Mouse (Mus musculus): ENCODE measurements around the gene Paqr6. TPM values are rescaled to one million over a fixed set of nuclear protein-coding genes. Genes with fewer than 3 reads are reported as not detected.
"Not testable (repeated sequence)": the region's sequence is repeated elsewhere in the genome, so short reads cannot be mapped to it uniquely, and the experiment has no call there.

Paqr6 gene
- polyA plus RNA-seq, 2 experiments: 13.9 to 17.2 TPM

DNA sequence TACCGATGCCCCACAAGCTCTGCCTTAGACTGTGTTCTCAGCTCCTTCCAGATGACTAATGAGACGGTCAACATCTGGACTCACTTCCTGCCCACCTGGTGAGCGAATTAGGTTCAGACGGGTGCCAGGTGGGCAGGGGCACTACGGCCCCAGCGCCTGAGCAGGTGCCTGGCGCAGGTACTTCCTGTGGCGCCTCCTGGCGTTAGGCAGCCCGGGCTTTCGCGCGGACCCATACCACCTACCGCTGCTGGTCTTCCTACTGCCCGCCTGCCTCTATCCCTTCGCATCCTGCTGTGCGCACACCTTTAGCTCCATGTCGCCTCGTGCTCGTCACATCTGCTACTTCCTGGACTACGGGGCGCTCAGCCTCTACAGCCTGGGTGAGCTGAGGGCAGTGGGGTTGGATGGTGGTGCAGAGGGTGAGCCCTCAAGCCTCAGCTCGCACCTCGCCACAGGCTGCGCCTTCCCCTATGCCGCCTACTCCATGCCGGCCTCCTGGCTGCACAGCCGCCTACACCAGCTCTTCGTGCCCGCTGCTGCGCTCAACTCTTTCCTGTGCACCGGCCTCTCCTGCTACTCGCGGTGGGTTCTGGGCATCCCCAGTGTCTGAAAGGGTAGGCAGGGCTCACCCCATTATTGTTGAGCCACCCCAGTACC lies 1.4 kb downstream of the Paqr6 start:
- no peak for DNase-seq (ENCODE audit: low spot score)
- 37% methylated on average over 33 of the region's 34 CpGs for WGBS
- H3K27ac ChIP-seq (replicated peaks; ENCODE audit: low read depth, low read length): no peak overlapping the region
- H3K4me3 ChIP-seq (replicated peaks; ENCODE audit: low read length): no peak overlapping the region
- peaks cover 16% of the 10 kb centered on the region for H3K27me3 ChIP-seq (ENCODE audit: control insufficient read depth, insufficient read depth, low read length)
- peaks cover 15% of the 10 kb centered on the region for H3K36me3 ChIP-seq (ENCODE audit: control insufficient read depth, insufficient read depth, low read length)
- ATAC-seq (ENCODE audit: low FRiP score, low read depth): no peak
- no peak overlapping the region for H3K4me2 ChIP-seq (replicated peaks; ENCODE audit: low read depth, low read length, severe bottlenecking)
- peaks cover 8% of the 10 kb centered on the region; the same call in 1 of the 2 replicates for H3K9me3 ChIP-seq (ENCODE audit: control insufficient read depth, low read length)
- H3K4me1 ChIP-seq (ENCODE audit: control insufficient read depth, insufficient read depth, low read length): 0 out of 2 replicates have a peak, but pooled peaks cover 5% of the 10 kb centered on the region
- H3K9ac ChIP-seq (ENCODE audit: low read depth, low read length, severe bottlenecking): no peak overlapping the region
- no peak for TF ChIP-seq POLR2A (IDR thresholded peaks at IDR 0.05; ENCODE audit: borderline replicate concordance, extremely low read depth, insufficient read depth, insufficient read length)

DNA sequence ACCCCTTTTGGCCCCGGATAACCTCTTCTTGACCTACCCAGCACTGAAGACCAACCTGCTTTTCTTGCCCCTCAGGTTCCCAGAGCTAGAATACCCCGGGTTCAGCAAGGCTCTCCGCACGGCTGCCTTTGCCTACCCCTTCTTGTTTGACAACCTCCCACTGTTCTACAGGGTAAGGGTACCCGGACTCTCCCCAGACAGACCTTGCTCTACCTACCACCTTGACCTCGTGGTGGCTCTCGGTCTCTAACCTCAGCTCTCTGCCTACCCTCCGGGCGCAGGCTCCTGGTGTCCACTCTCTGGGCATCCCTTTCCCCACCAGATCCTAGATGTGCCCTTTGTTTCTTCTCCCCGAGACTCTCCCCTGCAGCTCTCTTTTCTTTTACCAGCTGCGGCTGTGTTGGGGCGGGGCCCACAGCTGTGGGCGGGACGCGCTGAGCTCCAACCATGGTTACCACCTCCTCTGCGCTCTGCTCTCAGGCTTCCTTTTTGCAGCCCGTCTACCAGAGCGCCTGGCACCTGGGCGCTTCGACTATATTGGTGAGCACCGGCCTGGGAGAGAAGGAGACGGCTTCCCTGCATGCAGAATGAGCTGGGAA lies 2.5 kb downstream of the Paqr6 start:
- DNase-seq (ENCODE audit: low spot score); H3K9me3 ChIP-seq (ENCODE audit: control insufficient read depth, low read length); H3K27ac ChIP-seq (replicated peaks; ENCODE audit: low read depth, low read length); H3K4me1 ChIP-seq (ENCODE audit: control insufficient read depth, insufficient read depth, low read length); H3K36me3 ChIP-seq (ENCODE audit: control insufficient read depth, insufficient read depth, low read length); H3K9ac ChIP-seq (ENCODE audit: low read depth, low read length, severe bottlenecking): not testable (repeated sequence)
- H3K4me2 ChIP-seq (replicated peaks; ENCODE audit: low read depth, low read length, severe bottlenecking): peak overlapping the region; percentile 37
- ATAC-seq (ENCODE audit: low FRiP score, low read depth): peak; percentile 81
- H3K4me3 ChIP-seq (replicated peaks; ENCODE audit: low read length): 0 out of 2 replicates have a peak overlapping the region, but pooled peaks have one; percentile 11
- H3K27me3 ChIP-seq (ENCODE audit: control insufficient read depth, insufficient read depth, low read length): peaks cover 16% of the 10 kb centered on the region
- 3% methylated on average over 15 of the region's 22 CpGs for WGBS

DNA sequence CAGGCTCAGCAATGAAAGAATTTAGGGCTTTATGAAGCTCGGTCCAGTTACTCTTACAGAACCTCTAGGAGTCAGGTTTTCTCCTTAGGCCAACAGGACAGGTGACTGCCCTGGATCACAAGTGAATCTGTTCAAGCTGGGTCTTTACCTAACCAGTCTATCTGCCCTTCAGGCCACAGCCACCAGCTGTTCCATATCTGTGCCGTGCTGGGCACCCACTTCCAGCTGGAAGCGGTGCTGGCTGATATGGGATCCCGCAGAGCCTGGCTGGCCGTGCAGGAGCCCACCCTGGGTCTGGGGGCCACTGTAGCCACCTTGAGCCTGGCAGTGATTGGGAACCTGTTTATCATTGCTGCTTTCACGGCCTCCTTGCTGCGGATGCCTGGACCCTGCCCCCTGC lies 3.1 kb downstream of the Paqr6 start:
- peaks cover 16% of the 10 kb centered on the region for H3K27me3 ChIP-seq (ENCODE audit: control insufficient read depth, insufficient read depth, low read length)
- 43% methylated on average over 3 of the region's 7 CpGs for WGBS
- not testable (repeated sequence) for H3K9ac ChIP-seq (ENCODE audit: low read depth, low read length, severe bottlenecking); H3K9me3 ChIP-seq (ENCODE audit: control insufficient read depth, low read length); H3K4me1 ChIP-seq (ENCODE audit: control insufficient read depth, insufficient read depth, low read length); H3K27ac ChIP-seq (replicated peaks; ENCODE audit: low read depth, low read length); H3K4me2 ChIP-seq (replicated peaks; ENCODE audit: low read depth, low read length, severe bottlenecking); H3K4me3 ChIP-seq (replicated peaks; ENCODE audit: low read length); H3K36me3 ChIP-seq (ENCODE audit: control insufficient read depth, insufficient read depth, low read length); DNase-seq (ENCODE audit: low spot score)
- ATAC-seq (ENCODE audit: low FRiP score, low read depth): 0 out of 2 replicates have a peak, but pooled peaks have one; percentile 2

DNA sequence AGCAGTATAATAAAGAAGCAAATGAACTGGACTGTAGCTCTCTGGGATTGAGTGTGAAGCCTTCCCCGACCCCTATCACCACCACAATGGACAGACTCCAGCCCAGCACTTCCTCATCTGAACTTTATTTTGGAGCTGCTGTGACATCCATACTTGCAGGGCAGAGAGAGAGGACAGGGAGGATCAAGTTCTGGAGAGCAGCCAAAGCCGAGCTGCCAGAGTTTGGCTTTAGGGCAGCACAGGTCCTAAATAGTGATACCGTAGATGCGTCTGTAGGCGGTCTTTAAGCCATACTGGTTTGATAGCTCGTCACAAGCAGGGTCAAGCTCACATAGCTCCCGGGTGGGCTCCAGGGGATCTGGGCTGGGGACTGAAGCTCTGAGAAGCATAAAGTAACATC lies 4.1 kb downstream of the Paqr6 start:
- H3K9me3 ChIP-seq (ENCODE audit: control insufficient read depth, low read length); H3K4me3 ChIP-seq (replicated peaks; ENCODE audit: low read length); DNase-seq (ENCODE audit: low spot score); H3K4me1 ChIP-seq (ENCODE audit: control insufficient read depth, insufficient read depth, low read length); ATAC-seq (ENCODE audit: low FRiP score, low read depth); H3K27ac ChIP-seq (replicated peaks; ENCODE audit: low read depth, low read length); H3K4me2 ChIP-seq (replicated peaks; ENCODE audit: low read depth, low read length, severe bottlenecking); H3K9ac ChIP-seq (ENCODE audit: low read depth, low read length, severe bottlenecking); H3K36me3 ChIP-seq (ENCODE audit: control insufficient read depth, insufficient read depth, low read length): not testable (repeated sequence)
- H3K27me3 ChIP-seq (ENCODE audit: control insufficient read depth, insufficient read depth, low read length): peaks cover 16% of the 10 kb centered on the region
- 79% methylated on average over 6 of the region's 7 CpGs for WGBS

DNA sequence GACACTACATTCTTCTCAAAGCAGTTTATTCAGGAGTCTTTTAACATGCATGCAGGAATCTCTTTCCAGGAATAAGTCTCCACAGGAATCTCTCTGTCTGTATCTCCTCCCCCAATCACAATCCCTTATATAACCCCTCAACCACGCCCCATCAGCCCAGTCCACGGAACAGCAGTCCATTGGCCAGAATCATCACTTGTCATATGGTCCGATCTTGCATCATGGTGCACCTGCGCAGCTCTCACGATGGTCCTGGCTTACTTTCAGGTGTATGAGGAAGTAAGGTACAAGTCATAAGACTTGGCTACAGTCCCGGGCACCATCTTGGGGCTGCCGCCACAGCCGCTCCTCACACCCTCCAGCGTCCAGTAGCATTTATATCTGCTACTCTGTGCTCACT lies 8.3 kb downstream of the Paqr6 start, which contains the start of gene Bglap3:
Gene Bglap3 (minus strand): TSS at position 101 of the 400 bp plus-strand sequence.
- 91% methylated on average over 9 of the region's 9 CpGs for WGBS
- H3K27me3 ChIP-seq (ENCODE audit: control insufficient read depth, insufficient read depth, low read length); ATAC-seq (ENCODE audit: low FRiP score, low read depth); H3K36me3 ChIP-seq (ENCODE audit: control insufficient read depth, insufficient read depth, low read length); H3K27ac ChIP-seq (replicated peaks; ENCODE audit: low read depth, low read length); DNase-seq (ENCODE audit: low spot score); H3K4me3 ChIP-seq (replicated peaks; ENCODE audit: low read length); H3K4me1 ChIP-seq (ENCODE audit: control insufficient read depth, insufficient read depth, low read length); H3K4me2 ChIP-seq (replicated peaks; ENCODE audit: low read depth, low read length, severe bottlenecking); H3K9me3 ChIP-seq (ENCODE audit: control insufficient read depth, low read length); H3K9ac ChIP-seq (ENCODE audit: low read depth, low read length, severe bottlenecking): not testable (repeated sequence)

Measured in limb, embryonic 14.5 days (tissue).